Mouse (Mus musculus) heart, embryonic 12.5 days (tissue): ENCODE measurements around the gene Mrpl41. TPM values are rescaled to one million over a fixed set of nuclear protein-coding genes. Genes with fewer than 3 reads are reported as not detected.
"Not testable (repeated sequence)": the region's sequence is repeated elsewhere in the genome, so short reads cannot be mapped to it uniquely, and the experiment has no call there.

Source experiments
- ATAC-seq: fragments of 200-750 bp; cut with Nextera tagmentation; 2 replicates; pipeline ENCODE4 v1.8.0; 2017; ENCODE audit warnings: moderate TSS enrichment, moderate library complexity; ENCODE audit not compliant: insufficient number of reproducible peaks, low FRiP score
- H3K27ac ChIP-seq: fragments of 300-500 bp; sonication (generic); 2 replicates; pipeline ENCODE4 v1.5.1; 2016; ENCODE audit warnings: mild to moderate bottlenecking, moderate library complexity; ENCODE audit not compliant: poor library complexity, severe bottlenecking
- H3K27me3 ChIP-seq: fragments of 300-500 bp; sonication (generic); replicated peaks from 2 replicates; pipeline ENCODE4 v1.6.1; 2016; ENCODE audit warnings: mild to moderate bottlenecking, moderate library complexity
- H3K36me3 ChIP-seq: fragments of 300-500 bp; sonication (generic); 2 replicates; pipeline ENCODE4 v1.6.1; 2016; ENCODE audit warnings: mild to moderate bottlenecking, moderate library complexity
- H3K4me1 ChIP-seq: fragments of 300-500 bp; sonication (generic); replicated peaks from 2 replicates; pipeline ENCODE4 v1.6.1; 2016; ENCODE audit warnings: mild to moderate bottlenecking
- H3K4me2 ChIP-seq: fragments of 300-500 bp; sonication (generic); 2 replicates; pipeline ENCODE4 v1.6.1; 2016; ENCODE audit warnings: mild to moderate bottlenecking, moderate library complexity
- H3K4me3 ChIP-seq: fragments of 300-500 bp; sonication (generic); 2 replicates; pipeline ENCODE4 v1.5.1; 2016; ENCODE audit warnings: mild to moderate bottlenecking
- H3K9ac ChIP-seq: fragments of 300-500 bp; sonication (generic); 2 replicates; pipeline ENCODE4 v1.6.1; 2016; ENCODE audit warnings: mild to moderate bottlenecking, moderate library complexity
- H3K9me3 ChIP-seq: fragments of 300-500 bp; sonication (generic); replicated peaks from 2 replicates; pipeline ENCODE4 v1.6.1; 2016; ENCODE audit warnings: mild to moderate bottlenecking, moderate library complexity
- WGBS: fragments of 180-500 bp; shearing (Covaris S2); methylation state at CpG from one replicate; pipeline ENCODE4 v1.1.7; 2016; 5-methylcytosine and 5-hydroxymethylcytosine counted together
- polyA plus RNA-seq: library from polyadenylated mRNA; unstranded; fragments of >200 nt; fragmentation: Nextera tagmentation; extraction: Ambion mirVana; gene quantifications from 2 replicates; pipeline ENCODE4 v1.2.1, GENCODE M21; 2016

Gene Mrpl41
- polyA plus RNA-seq, 1 experiment from 2014 or later = 113 TPM

- no peaks in the 10 kb centered on the region for H3K27me3 ChIP-seq
- H3K27ac ChIP-seq = peak within 1 kb of the TSS; percentile 96
- ATAC-seq = peak; percentile 81
- WGBS = under 1% methylated on average over 16 of the region's 16 CpGs
- peak within 1 kb of the TSS; percentile 95 for H3K9ac ChIP-seq
- no peaks in the 10 kb centered on the region for H3K9me3 ChIP-seq
- H3K36me3 ChIP-seq = peaks cover 23% of the 10 kb centered on the region
- H3K4me3 ChIP-seq = peak within 1 kb of the TSS; percentile 97
- peak within 1 kb of the TSS; percentile 98 for H3K4me2 ChIP-seq
- peaks cover 13% of the 10 kb centered on the region for H3K4me1 ChIP-seq
Measured at GRCm38 (mm10) chr2:24975704-24976297, 903 bp upstream of the Mrpl41 start, which contains the start of gene Pnpla7. Gene Pnpla7, plus strand, starts transcription at chr2:24976033.

GRCm38 (mm10) chr2:24974452-24974851, 446 bp downstream of the Mrpl41 start:
- Histone ChIP-seq H3K36me3 (peaks cover 37% of the 10 kb centered on the region), H3K4me3 (peak overlapping the region; percentile 97), H3K4me2 (peak overlapping the region; percentile 98), H3K9ac (peak overlapping the region; percentile 95), H3K4me1 (peaks cover 13% of the 10 kb centered on the region), H3K27ac (peak overlapping the region; percentile 87)
- H3K9me3 ChIP-seq, H3K27me3 ChIP-seq, ATAC-seq: not testable (repeated sequence)
- WGBS = under 1% methylated on average over 17 of the region's 17 CpGs

GRCm38 (mm10) chr2:24970386-24970785, 4.5 kb downstream of the Mrpl41 start:
- Histone ChIP-seq H3K36me3 (peaks cover 67% of the 10 kb centered on the region), H3K9me3 (no peaks in the 10 kb centered on the region), H3K27me3 (no peaks in the 10 kb centered on the region), H3K4me1 (peaks cover 9% of the 10 kb centered on the region), H3K4me3 (no peak overlapping the region), H3K4me2 (no peak overlapping the region), H3K27ac (no peak overlapping the region), H3K9ac (no peak overlapping the region)
- no peak for ATAC-seq
- 80% methylated on average over 4 of the region's 4 CpGs for WGBS

GRCm38 (mm10) chr2:24962304-24963000, 12.4 kb downstream of the Mrpl41 start, which contains the start of gene Dph7:
Gene Dph7, plus strand, starts transcription at chr2:24962400.
- H3K36me3 ChIP-seq = peaks cover 52% of the 10 kb centered on the region
- ATAC-seq = peak; percentile 81

GRCm38 (mm10) chr2:24960910-24961309, 14.0 kb downstream of the Mrpl41 start:
- no peak for ATAC-seq
- peaks cover 8% of the 10 kb centered on the region for H3K4me1 ChIP-seq
- H3K9ac ChIP-seq = no peak overlapping the region
- 39% methylated on average over 3 of the region's 3 CpGs for WGBS
- no peaks in the 10 kb centered on the region for H3K27me3 ChIP-seq
- no peak overlapping the region for H3K4me2 ChIP-seq
- H3K9me3 ChIP-seq = no peaks in the 10 kb centered on the region
- H3K36me3 ChIP-seq = peaks cover 56% of the 10 kb centered on the region
- no peak overlapping the region for H3K4me3 ChIP-seq
- H3K27ac ChIP-seq = no peak overlapping the region

More at GRCm38 (mm10) chr2:24962304-24963000, 12.4 kb downstream of the Mrpl41 start, which contains the start of gene Dph7:
- H3K4me3 ChIP-seq = peak within 1 kb of the TSS; percentile 98
- WGBS = 1% methylated on average over 28 of the region's 28 CpGs
- H3K4me1 ChIP-seq = peaks cover 8% of the 10 kb centered on the region
- no peaks in the 10 kb centered on the region for H3K9me3 ChIP-seq
- no peak within 1 kb of the TSS for H3K27ac ChIP-seq
- H3K4me2 ChIP-seq = peak within 1 kb of the TSS; percentile 82
- H3K27me3 ChIP-seq = no peaks in the 10 kb centered on the region
- H3K9ac ChIP-seq = peak within 1 kb of the TSS; percentile 93

GRCm38 (mm10) chr2:24952537-24953055, 22.3 kb downstream of the Mrpl41 start:
- H3K4me2 ChIP-seq = no peak overlapping the region
- no peak overlapping the region for H3K9ac ChIP-seq
- 75% methylated on average over 4 of the region's 4 CpGs for WGBS
- no peak overlapping the region for H3K27ac ChIP-seq
- H3K4me3 ChIP-seq = no peak overlapping the region
- H3K9me3 ChIP-seq = no peaks in the 10 kb centered on the region
- ATAC-seq = no peak
- peaks cover 57% of the 10 kb centered on the region for H3K36me3 ChIP-seq
- peaks cover 15% of the 10 kb centered on the region for H3K4me1 ChIP-seq
- peaks cover 4% of the 10 kb centered on the region for H3K27me3 ChIP-seq

GRCm38 (mm10) chr2:24950189-24950535, 24.7 kb downstream of the Mrpl41 start:
- no peaks in the 10 kb centered on the region for H3K9me3 ChIP-seq
- WGBS = under 1% methylated on average over 31 of the region's 31 CpGs
- ATAC-seq = no peak; the same call in 1 of the 2 replicates
- peaks cover 4% of the 10 kb centered on the region for H3K27me3 ChIP-seq
- H3K36me3 ChIP-seq = peaks cover 36% of the 10 kb centered on the region
- no peak overlapping the region for H3K27ac ChIP-seq
- H3K9ac ChIP-seq = peak overlapping the region; percentile 95
- peak overlapping the region; percentile 92 for H3K4me3 ChIP-seq
- peak overlapping the region; percentile 94 for H3K4me2 ChIP-seq
- peaks cover 15% of the 10 kb centered on the region for H3K4me1 ChIP-seq

GRCm38 (mm10) chr2:24949421-24950188, 25.3 kb downstream of the Mrpl41 start, which contains the start of gene Zmynd19:
Gene Zmynd19, plus strand, starts transcription at chr2:24949792.
- Histone ChIP-seq H3K9ac (peak within 1 kb of the TSS; percentile 95), H3K4me3 (peak within 1 kb of the TSS; percentile 92), H3K36me3 (peaks cover 30% of the 10 kb centered on the region), H3K4me2 (peak within 1 kb of the TSS; percentile 94), H3K9me3 (no peaks in the 10 kb centered on the region), H3K4me1 (peaks cover 15% of the 10 kb centered on the region), H3K27me3 (peaks cover 4% of the 10 kb centered on the region), H3K27ac (no peak within 1 kb of the TSS)
- under 1% methylated on average over 104 of the region's 108 CpGs for WGBS
- peak; percentile 100 for ATAC-seq

GRCm38 (mm10) chr2:24944304-24944703, 30.6 kb downstream of the Mrpl41 start:
- ATAC-seq, H3K4me1 ChIP-seq, H3K9ac ChIP-seq, H3K4me2 ChIP-seq, H3K27ac ChIP-seq, H3K9me3 ChIP-seq, H3K4me3 ChIP-seq, H3K36me3 ChIP-seq, H3K27me3 ChIP-seq: not testable (repeated sequence)
- WGBS = 36% methylated on average over 2 of the region's 2 CpGs

GRCm38 (mm10) chr2:24942092-24942491, 32.8 kb downstream of the Mrpl41 start:
- no peak for ATAC-seq
- H3K4me2 ChIP-seq = no peak overlapping the region
- peaks cover 13% of the 10 kb centered on the region; the same call in 1 of the 2 replicates for H3K27me3 ChIP-seq
- no peak overlapping the region for H3K9ac ChIP-seq
- no peaks in the 10 kb centered on the region for H3K36me3 ChIP-seq
- H3K27ac ChIP-seq = no peak overlapping the region
- H3K9me3 ChIP-seq = no peaks in the 10 kb centered on the region
- H3K4me1 ChIP-seq = no peaks in the 10 kb centered on the region
- 66% methylated on average over 4 of the region's 4 CpGs for WGBS
- H3K4me3 ChIP-seq = no peak overlapping the region
